Mouse (Mus musculus) cerebellum, adult 2 months (tissue): ENCODE measurements around the gene Slc8a2.

Experiments
- CTCF ChIP-seq: fragments of 200-500 bp; IDR thresholded peaks from 2 replicates; pipeline ENCODE4 v1.5.1; 2011; ENCODE audit warnings: low read depth, mild to moderate bottlenecking, control low read depth, low read length, moderate library complexity, borderline replicate concordance; ENCODE audit not compliant: insufficient read depth
- POLR2A ChIP-seq: fragments of 200-500 bp; IDR thresholded peaks from 2 replicates; pipeline ENCODE4 v1.6.1; 2011; ENCODE audit warnings: low read length, control low read depth, borderline replicate concordance; ENCODE audit not compliant: insufficient read depth

DNA sequence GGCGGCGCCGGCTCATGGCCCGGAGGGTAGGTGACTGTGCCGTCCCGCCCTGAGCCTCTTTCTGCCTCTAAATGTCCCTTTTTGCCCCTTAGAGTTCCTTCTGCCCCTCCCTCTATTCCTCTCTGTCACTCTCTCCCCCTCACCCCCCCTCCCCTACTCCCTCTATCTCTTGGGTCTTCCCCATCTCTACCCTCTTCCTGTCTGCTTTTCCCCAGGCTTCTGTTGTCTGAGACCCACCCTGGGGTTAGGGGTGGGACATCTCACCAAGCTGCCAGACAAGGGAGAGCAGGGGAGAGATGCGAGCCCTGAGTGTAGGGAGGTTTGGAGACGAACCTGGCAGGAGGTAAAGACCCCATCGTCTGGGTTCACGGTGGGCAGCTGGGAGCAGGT is 45.9 kb downstream of the Slc8a2 start:
- TF ChIP-seq CTCF (no peak), POLR2A (no peak)
